Mouse (Mus musculus) embryonic facial prominence, embryonic 13.5 days (tissue): Measurements from ENCODE around the gene Mfsd13b. TPM values are rescaled to one million over a fixed set of nuclear protein-coding genes. Genes with fewer than 3 reads are reported as not detected.
"Not testable (repeated sequence)": the region's sequence is repeated elsewhere in the genome, so short reads cannot be mapped to it uniquely, and the experiment has no call there.

Experiments used
- ATAC-seq: fragments of 200-750 bp; cut with Nextera tagmentation; 2 replicates; pipeline ENCODE4 v1.8.0; 2017; ENCODE audit warnings: low read depth; ENCODE audit not compliant: insufficient number of reproducible peaks, insufficient read depth, low FRiP score, low TSS enrichment
- H3K27ac ChIP-seq: fragments of 300-500 bp; sonication (generic); 2 replicates; pipeline ENCODE4 v1.5.1; 2015; ENCODE audit warnings: moderate library complexity, mild to moderate bottlenecking, inconsistent platforms
- H3K27me3 ChIP-seq: fragments of 300-500 bp; sonication (generic); 2 replicates; pipeline ENCODE4 v1.6.1; 2015; ENCODE audit warnings: mild to moderate bottlenecking, inconsistent platforms
- H3K36me3 ChIP-seq: fragments of 300-500 bp; sonication (generic); 2 replicates; pipeline ENCODE4 v1.6.1; 2015; ENCODE audit warnings: mild to moderate bottlenecking, inconsistent platforms
- H3K4me1 ChIP-seq: fragments of 300-500 bp; sonication (generic); 2 replicates; pipeline ENCODE4 v1.6.1; 2015; ENCODE audit warnings: inconsistent platforms
- H3K4me2 ChIP-seq: fragments of 300-500 bp; sonication (generic); 2 replicates; pipeline ENCODE4 v1.6.1; 2015; ENCODE audit warnings: moderate library complexity, mild to moderate bottlenecking, inconsistent platforms
- H3K4me3 ChIP-seq: fragments of 300-500 bp; sonication (generic); 2 replicates; pipeline ENCODE4 v1.5.1; 2015; ENCODE audit warnings: mild to moderate bottlenecking, inconsistent platforms
- H3K9ac ChIP-seq: fragments of 300-500 bp; sonication (generic); 2 replicates; pipeline ENCODE4 v1.6.1; 2015; ENCODE audit warnings: mild to moderate bottlenecking, inconsistent platforms
- H3K9me3 ChIP-seq: fragments of 300-500 bp; sonication (generic); 2 replicates; pipeline ENCODE4 v1.6.1; 2016; ENCODE audit warnings: inconsistent platforms
- WGBS: fragments of 180-500 bp; shearing (Covaris S2); methylation state at CpG from one replicate; pipeline ENCODE4 v1.1.7; 2015; ENCODE audit warnings: mixed read lengths; 5-methylcytosine and 5-hydroxymethylcytosine counted together
- polyA plus RNA-seq: library from polyadenylated mRNA; unstranded; fragments of >200 nt; fragmentation: Nextera tagmentation; extraction: Ambion mirVana; gene quantifications from 2 replicates; pipeline ENCODE4 v1.2.1, GENCODE M21; 2015

Gene Mfsd13b
- polyA plus RNA-seq, 1 experiment from 2014 or later, result 0.24 TPM

- no peaks in the 10 kb centered on the region for H3K27me3 ChIP-seq
- no peaks in the 10 kb centered on the region for H3K9me3 ChIP-seq
- H3K36me3 ChIP-seq, result peaks cover 46% of the 10 kb centered on the region
- 81% methylated on average over 6 of the region's 6 CpGs for whole genome bisulfite sequencing
- no peak overlapping the region for H3K27ac ChIP-seq
- no peaks in the 10 kb centered on the region for H3K4me1 ChIP-seq
- H3K9ac ChIP-seq, result no peak overlapping the region
- H3K4me2 ChIP-seq, result no peak overlapping the region
- no peak for ATAC-seq
- H3K4me3 ChIP-seq, result no peak overlapping the region
Measured at GRCm38 (mm10) chr7:120960601-120961000, 21.7 kb upstream of the Mfsd13b start.

DNA sequence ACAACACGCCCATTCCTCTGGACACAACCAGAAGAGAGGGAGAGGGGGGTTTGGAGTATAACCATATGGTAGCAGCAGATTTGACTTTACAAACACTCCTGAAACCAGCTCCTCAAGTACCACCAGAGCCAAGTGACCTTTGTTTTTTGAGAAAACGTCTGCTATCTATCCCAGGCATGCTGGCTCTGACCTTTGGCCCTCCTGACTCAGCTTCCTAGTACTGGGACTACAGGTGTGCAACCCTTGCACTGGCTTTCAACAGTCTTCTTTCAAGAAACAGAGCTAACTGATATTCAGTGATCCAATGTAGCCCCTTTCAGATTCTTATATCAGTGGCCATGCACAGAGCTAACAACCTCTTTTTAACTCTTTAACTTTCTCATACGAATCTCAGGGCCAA lies 20.4 kb upstream of the Mfsd13b start:
- Histone ChIP-seq H3K36me3 (peaks cover 38% of the 10 kb centered on the region), H3K4me3 (no peak overlapping the region), H3K9ac (no peak overlapping the region), H3K4me2 (no peak overlapping the region), H3K9me3 (no peaks in the 10 kb centered on the region), H3K4me1 (no peaks in the 10 kb centered on the region), H3K27ac (no peak overlapping the region), H3K27me3 (no peaks in the 10 kb centered on the region)
- no peak for ATAC-seq
- 64% methylated on average over 3 of the region's 3 CpGs for WGBS

DNA sequence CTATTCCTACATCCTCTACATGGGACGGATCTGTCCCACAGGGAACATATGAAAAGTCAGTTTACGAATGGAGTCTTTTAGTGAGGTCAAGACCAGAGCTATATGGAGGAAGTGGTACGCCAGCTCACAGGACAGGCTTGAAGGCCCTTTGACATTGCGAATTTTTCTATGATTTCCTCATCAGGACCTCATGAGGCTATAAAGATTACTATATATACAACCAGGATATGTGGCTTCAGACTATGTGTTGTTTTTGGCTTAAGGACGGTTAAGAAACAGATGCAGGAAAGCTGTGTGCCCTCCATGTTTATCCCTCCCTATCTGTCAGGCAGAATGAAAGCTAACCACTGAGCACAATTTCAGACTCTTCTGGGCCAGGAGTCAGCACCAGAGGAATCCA lies 19.2 kb upstream of the Mfsd13b start:
- no peaks in the 10 kb centered on the region for H3K4me1 ChIP-seq
- H3K27ac ChIP-seq, result no peak overlapping the region
- ATAC-seq, result no peak
- no peaks in the 10 kb centered on the region for H3K9me3 ChIP-seq
- H3K4me3 ChIP-seq, result no peak overlapping the region
- WGBS, result 90% methylated on average over 5 of the region's 5 CpGs
- H3K9ac ChIP-seq, result no peak overlapping the region
- H3K36me3 ChIP-seq, result peaks cover 33% of the 10 kb centered on the region
- no peaks in the 10 kb centered on the region for H3K27me3 ChIP-seq
- no peak overlapping the region for H3K4me2 ChIP-seq

DNA sequence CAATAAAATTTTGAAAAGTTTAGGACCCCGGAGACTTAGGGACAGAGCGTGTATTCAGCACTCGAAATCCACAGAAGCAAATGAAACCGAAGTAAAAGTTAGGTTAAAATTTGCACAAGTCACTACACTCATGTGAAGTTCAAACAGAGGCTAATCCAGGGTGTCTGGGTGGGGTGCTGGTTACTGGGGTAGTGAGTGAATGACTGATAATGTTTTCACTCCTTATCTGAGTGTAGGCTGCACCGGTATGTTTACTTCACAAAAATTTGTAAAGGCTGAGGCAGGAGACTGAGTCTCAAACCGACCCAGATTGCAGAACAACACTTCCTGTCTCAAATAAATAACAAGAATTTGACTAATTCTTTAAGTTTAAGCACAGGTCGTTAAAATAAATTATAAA lies 13.1 kb upstream of the Mfsd13b start:
- H3K4me3 ChIP-seq, result no peak overlapping the region
- no peak overlapping the region for H3K9ac ChIP-seq
- H3K4me2 ChIP-seq, result no peak overlapping the region
- H3K4me1 ChIP-seq, result no peaks in the 10 kb centered on the region
- WGBS, result 90% methylated on average over 7 of the region's 7 CpGs
- no peak for ATAC-seq
- H3K27me3 ChIP-seq, result no peaks in the 10 kb centered on the region
- peaks cover 17% of the 10 kb centered on the region; the same call in 1 of the 2 replicates for H3K36me3 ChIP-seq
- no peaks in the 10 kb centered on the region for H3K9me3 ChIP-seq
- no peak overlapping the region for H3K27ac ChIP-seq

- Histone ChIP-seq H3K9ac (no peak overlapping the region), H3K4me3 (no peak overlapping the region), H3K27ac (no peak overlapping the region), H3K9me3 (no peaks in the 10 kb centered on the region), H3K4me1 (no peaks in the 10 kb centered on the region), H3K36me3 (peaks cover 17% of the 10 kb centered on the region; the same call in 1 of the 2 replicates), H3K27me3 (no peaks in the 10 kb centered on the region), H3K4me2 (no peak overlapping the region)
- ATAC-seq, result no peak
- 87% methylated on average over 5 of the region's 5 CpGs for WGBS
Measured at GRCm38 (mm10) chr7:120970112-120970511, 12.2 kb upstream of the Mfsd13b start.

- H3K27ac ChIP-seq, H3K9ac ChIP-seq, H3K27me3 ChIP-seq, H3K4me2 ChIP-seq, H3K4me3 ChIP-seq, ATAC-seq, H3K9me3 ChIP-seq, H3K4me1 ChIP-seq: not testable (repeated sequence)
- WGBS, result 46% methylated on average over 2 of the region's 2 CpGs
- H3K36me3 ChIP-seq, result peaks cover 14% of the 10 kb centered on the region; the same call in 1 of the 2 replicates
Measured at GRCm38 (mm10) chr7:120972471-120972870, 9.8 kb upstream of the Mfsd13b start.

GRCm38 (mm10) chr7:120974001-120974400 lies 8.3 kb upstream of the Mfsd13b start:
- Histone ChIP-seq H3K27ac (no peak overlapping the region), H3K9me3 (no peaks in the 10 kb centered on the region), H3K36me3 (peaks cover 5% of the 10 kb centered on the region; the same call in 1 of the 2 replicates), H3K4me3 (no peak overlapping the region), H3K4me2 (no peak overlapping the region), H3K9ac (no peak overlapping the region), H3K4me1 (peaks cover 14% of the 10 kb centered on the region), H3K27me3 (no peaks in the 10 kb centered on the region)
- 71% methylated on average over 3 of the region's 3 CpGs for WGBS
- ATAC-seq, result no peak

GRCm38 (mm10) chr7:120977063-120977462 lies 5.2 kb upstream of the Mfsd13b start:
- H3K9me3 ChIP-seq, result no peaks in the 10 kb centered on the region
- no peak overlapping the region for H3K9ac ChIP-seq
- no peak overlapping the region for H3K27ac ChIP-seq
- H3K27me3 ChIP-seq, result no peaks in the 10 kb centered on the region
- no peak for ATAC-seq
- H3K4me2 ChIP-seq, result no peak overlapping the region
- no peak overlapping the region for H3K4me3 ChIP-seq
- H3K4me1 ChIP-seq, result peaks cover 29% of the 10 kb centered on the region
- H3K36me3 ChIP-seq, result no peaks in the 10 kb centered on the region
- 34% methylated on average over 7 of the region's 7 CpGs for WGBS

GRCm38 (mm10) chr7:120980041-120980440 lies 2.3 kb upstream of the Mfsd13b start:
- ATAC-seq, result no peak
- no peaks in the 10 kb centered on the region for H3K9me3 ChIP-seq
- H3K4me1 ChIP-seq, result peaks cover 35% of the 10 kb centered on the region
- no peaks in the 10 kb centered on the region for H3K36me3 ChIP-seq
- no peaks in the 10 kb centered on the region for H3K27me3 ChIP-seq
- 89% methylated on average over 4 of the region's 4 CpGs for WGBS
- no peak overlapping the region; the same call in 1 of the 2 replicates for H3K4me2 ChIP-seq
- no peak overlapping the region for H3K27ac ChIP-seq
- no peak overlapping the region for H3K4me3 ChIP-seq
- H3K9ac ChIP-seq, result no peak overlapping the region

DNA sequence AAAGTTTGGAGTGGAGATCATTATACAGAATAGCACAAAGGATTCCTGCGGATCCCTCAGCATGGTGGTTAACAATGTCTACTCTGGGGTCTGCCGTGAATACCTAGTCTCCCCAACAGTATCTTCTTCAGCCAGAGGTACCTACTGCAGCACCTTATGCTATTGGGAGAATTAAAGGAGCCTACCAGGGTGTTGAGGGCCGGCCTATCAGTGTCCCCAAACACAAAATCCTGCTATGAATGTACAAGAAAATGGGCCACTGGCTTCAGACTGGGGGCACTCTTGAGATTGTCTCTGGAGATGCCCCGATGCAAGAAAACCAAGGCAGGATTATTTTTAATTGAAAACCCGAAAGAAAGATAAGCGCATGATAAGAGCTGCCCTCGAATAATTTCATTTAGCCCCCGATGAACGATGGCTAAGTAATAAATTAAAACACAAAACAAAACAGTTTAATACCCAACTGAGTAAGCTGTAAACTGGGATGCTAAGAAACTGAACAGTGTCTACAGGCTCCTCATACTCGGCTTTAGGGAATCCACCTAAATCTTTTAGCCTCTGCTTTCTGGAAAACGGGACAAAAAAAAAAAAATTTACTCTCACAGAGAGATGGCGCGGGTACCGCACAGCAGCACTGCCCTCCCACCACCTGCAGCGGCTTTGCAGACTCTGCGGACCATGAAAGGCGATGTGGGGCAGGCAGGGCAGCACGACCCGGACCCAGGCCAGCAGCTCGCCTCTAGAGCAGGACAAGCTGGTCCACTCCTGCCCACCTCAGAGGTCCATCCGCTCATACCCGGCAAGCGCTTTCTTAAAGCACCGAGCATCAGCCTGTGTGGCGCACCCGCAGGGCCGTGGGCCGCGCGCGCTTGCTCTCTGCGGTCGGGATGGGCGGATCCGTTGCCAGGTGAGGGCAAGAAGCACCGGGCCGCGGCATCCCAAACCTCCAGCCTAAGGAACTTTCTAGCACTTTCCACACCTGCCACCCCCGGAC lies 1.1 kb upstream of the Mfsd13b start:
- no peaks in the 10 kb centered on the region for H3K36me3 ChIP-seq
- peak overlapping the region; percentile 91 for H3K4me3 ChIP-seq
- peak overlapping the region; percentile 84 for H3K9ac ChIP-seq
- peaks cover 33% of the 10 kb centered on the region for H3K4me1 ChIP-seq
- no peaks in the 10 kb centered on the region for H3K9me3 ChIP-seq
- H3K4me2 ChIP-seq, result peak overlapping the region; percentile 84
- ATAC-seq, result no peak; the same call in 1 of the 2 replicates
- H3K27me3 ChIP-seq, result no peaks in the 10 kb centered on the region
- 5% methylated on average over 39 of the region's 39 CpGs for WGBS
- H3K27ac ChIP-seq, result 0 out of 2 replicates have a peak overlapping the region, but pooled peaks have one; percentile 72

- 8% methylated on average over 7 of the region's 7 CpGs for WGBS
- H3K36me3 ChIP-seq, result no peaks in the 10 kb centered on the region
- peak overlapping the region; percentile 83 for H3K9ac ChIP-seq
- H3K4me3 ChIP-seq, result peak overlapping the region; percentile 91
- no peaks in the 10 kb centered on the region for H3K27me3 ChIP-seq
- ATAC-seq, result no peak
- no peaks in the 10 kb centered on the region for H3K9me3 ChIP-seq
- H3K27ac ChIP-seq, result peak overlapping the region; percentile 80; the same call in 1 of the 2 replicates
- peaks cover 25% of the 10 kb centered on the region for H3K4me1 ChIP-seq
- peak overlapping the region; percentile 84 for H3K4me2 ChIP-seq
Measured at GRCm38 (mm10) chr7:120982968-120983367, 659 bp downstream of the Mfsd13b start.

DNA sequence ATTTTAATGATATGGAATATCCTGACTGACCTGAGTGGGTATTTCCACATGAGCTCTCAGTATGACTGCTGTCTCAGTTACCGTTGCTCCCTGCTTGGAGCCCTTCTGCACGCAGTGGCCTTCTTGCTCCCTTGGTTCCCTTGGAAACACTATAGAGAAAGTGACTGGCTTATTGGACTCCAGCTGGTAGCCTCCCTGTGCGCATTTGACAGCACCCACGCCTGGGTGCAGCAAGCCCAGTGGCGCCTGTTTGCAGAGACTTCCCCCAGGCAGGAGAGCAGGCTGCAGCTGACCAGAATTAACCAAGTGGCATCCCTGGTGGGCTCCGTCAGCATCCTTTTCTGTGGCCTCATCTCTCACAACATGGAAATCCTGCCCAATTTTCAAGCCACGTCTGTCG lies 8.9 kb downstream of the Mfsd13b start:
- Histone ChIP-seq H3K4me2 (no peak overlapping the region), H3K36me3 (no peaks in the 10 kb centered on the region), H3K9ac (no peak overlapping the region), H3K27me3 (no peaks in the 10 kb centered on the region), H3K27ac (no peak overlapping the region), H3K4me1 (no peaks in the 10 kb centered on the region), H3K9me3 (no peaks in the 10 kb centered on the region), H3K4me3 (no peak overlapping the region)
- 68% methylated on average over 8 of the region's 8 CpGs for WGBS
- no peak for ATAC-seq
